Mouse (Mus musculus): ENCODE results near the gene Prrc2a. TPM values are rescaled to one million over a fixed set of nuclear protein-coding genes. Genes with fewer than 3 reads are reported as not detected.
A peak's percentile ranks its signal among the peaks of the same experiment; 100 is the strongest.

The Prrc2a gene
- total RNA-seq, 2 experiments from 2014 or later, result 102 to 118 TPM

DNA sequence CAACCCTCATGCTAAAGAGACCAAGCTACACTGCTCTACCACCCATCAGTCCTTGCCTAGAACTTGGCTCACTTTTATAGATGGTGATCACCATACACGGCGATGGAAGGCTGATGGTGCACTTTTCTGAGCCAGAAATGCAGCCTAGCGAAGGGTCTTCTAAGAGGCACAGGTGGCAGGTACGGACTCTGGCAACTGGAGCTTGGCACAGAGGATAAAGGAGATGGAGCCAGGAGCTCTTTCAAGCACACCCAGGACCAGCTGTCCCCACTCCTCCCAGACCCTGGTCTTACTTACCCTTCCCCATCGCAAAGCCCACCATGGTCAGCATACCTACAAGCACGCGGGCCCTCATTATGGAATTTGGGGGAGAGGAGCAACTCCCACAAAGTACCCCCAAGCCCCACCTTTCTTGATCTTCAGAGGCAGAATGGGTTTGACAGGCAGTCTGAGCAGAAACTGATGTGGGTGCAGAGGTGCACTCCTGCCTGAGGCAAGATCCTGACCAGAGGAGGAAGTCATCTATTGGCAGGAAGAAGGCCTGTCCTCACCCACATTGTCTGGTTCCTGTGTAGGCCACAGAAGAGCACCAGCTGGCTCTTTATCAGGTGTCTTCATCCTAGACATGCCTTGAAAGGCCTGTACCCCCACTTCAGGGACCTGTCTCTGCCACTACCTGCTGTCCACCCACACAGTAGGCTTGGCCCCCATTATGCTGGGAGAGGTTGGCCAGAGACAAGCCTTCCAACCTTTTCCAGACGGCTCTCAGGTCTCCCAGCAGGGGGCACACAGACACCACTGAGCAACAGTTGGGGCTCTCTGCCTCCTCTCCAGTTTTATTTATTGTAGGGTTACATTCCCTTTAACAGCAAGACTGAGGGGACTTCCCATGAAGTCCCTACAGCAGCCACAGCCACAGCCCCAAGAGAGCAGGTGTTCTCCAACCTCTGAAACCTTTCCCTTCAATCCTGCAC, 49.4 kb downstream of the Prrc2a start, which contains the start of gene Ly6g5b:
TSS of gene Ly6g5b (minus strand) at position 383 of the 974 bp plus-strand sequence.
- peak; percentile 31 for DNase-seq
- intact Hi-C loops (cut with DNase I; ENCODE audit: low total_unique reads), result no loop called here

DNA sequence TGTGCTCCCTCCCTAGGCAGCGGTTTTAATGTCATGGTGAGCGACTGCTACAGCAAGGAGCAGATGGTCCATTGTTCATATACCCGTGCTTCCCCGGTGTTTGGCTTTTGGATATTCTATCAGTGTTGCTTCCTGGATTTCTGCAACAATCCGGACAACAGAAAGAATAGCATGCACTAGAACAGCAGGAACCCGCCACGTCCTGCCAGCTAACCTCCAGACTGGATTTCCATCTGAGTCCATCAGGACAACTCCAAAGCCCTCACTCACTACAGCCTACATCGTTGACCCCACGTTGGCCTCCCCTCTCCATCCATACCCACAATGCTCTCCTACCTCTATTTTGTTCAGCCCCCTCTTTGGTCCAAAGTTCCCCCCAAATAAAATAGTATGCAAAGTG, 52.9 kb downstream of the Prrc2a start:
- intact Hi-C loops (cut with DNase I; ENCODE audit: low total_unique reads), result no loop called here

DNA sequence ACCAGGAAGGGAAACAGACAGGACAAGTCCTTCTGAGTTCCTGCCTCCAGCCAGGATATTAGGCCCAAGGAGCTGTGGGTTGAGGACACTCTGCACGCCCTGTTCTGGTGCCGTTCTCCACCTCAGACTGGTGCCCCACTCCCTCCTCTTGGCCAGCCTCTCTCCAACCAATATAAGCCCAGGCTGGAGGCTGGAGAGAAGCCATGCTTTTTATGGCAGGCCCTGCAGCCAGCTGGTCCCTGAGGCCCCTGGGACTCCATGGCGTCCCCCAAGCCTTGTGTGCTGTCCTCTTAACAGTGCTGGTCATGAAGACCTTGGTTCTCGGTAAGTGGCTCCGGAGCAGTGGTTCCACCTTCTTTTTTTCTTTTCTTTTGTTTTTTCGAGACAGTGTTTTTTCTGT, 56.6 kb downstream of the Prrc2a start, which contains the start of gene Ly6g5c:
TSS of gene Ly6g5c (plus strand) at position 183 of the 400 bp plus-strand sequence.
- intact Hi-C loops (cut with DNase I; ENCODE audit: low total_unique reads), result no loop called here
- DNase-seq, result no peak

More for the DNA sequence above, 52.9 kb downstream of the Prrc2a start:
- no peak for DNase-seq

DNA sequence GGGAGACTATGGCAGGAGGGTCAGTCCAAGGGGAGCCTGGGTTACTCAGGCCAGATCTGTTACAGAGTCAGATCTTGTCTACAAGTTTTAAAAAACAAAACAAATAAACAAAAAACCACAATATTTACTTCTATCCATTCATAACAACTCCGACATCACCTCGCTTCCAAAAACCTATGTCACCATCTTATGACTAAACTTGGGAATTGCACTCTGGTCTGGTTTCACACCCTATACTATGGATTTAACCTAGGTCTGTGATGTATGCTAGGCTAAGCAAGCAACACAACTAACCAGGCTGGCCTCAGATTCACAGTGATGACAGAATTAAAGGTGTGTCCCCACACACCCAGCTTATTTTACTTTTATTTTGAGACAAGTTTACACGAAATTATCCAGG, 58.2 kb downstream of the Prrc2a start:
- intact Hi-C loops (cut with DNase I; ENCODE audit: low total_unique reads), result no loop called here

DNA sequence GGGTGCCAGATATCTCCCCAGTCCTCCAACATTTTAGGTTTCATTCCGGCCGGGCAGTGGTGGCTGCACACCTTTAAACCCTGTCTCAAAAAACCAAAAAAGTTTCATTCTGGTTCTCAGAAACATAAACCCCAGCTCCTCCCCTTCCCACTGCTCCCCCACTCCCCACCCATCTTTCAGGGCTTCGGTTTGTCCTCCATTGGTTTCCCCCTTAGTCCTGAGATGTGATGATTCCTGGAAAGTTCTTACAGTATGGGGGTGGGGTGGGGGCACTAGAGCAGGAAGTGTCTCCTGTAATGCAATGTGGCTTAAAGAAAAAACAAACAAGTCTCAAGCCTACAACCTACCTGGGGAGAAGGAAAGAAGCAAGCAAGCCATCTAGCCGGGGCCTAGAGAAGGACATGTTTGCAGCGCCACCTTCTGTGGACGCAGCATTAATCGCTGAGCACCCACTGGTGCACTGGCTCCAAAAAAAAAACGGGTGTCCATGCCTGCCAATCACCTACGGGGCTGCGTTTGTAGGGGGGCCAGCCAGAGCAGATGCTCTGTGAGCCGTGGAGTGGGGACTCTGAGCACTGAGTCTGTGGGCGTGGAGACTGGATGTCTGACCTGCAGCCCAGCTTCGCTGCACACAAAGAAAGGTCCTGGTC, 58.8 kb downstream of the Prrc2a start:
- DNase-seq, result peak; percentile 35

More for the DNA sequence above, 58.2 kb downstream of the Prrc2a start:
- no peak for DNase-seq

DNA sequence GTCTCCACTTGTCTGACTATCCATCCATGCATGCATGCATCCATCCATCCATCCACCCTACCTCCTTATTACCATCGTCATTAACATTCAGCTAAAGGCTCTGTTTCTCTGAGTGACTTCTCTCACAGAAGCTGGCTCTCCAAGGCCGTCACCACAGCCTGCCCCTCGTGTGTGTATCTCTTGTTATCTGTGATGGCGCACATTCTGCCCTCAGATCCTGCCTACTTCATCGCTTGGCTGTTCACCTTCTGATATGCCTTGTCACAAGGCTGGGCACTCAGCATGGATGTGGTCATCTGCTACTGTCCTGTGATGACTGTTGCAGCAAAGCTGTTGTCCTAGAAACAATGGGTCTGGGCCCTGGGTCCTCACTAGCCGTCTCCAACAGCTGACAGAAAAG, 59.9 kb downstream of the Prrc2a start:
- intact Hi-C loops (cut with DNase I; ENCODE audit: low total_unique reads), result loop anchor here (5.0 kb wide), 1 partner anchor 87 kb away; the partner anchor contains the start of gene Vwa7

More for the DNA sequence above, 58.8 kb downstream of the Prrc2a start:
- intact Hi-C loops (cut with DNase I; ENCODE audit: low total_unique reads), result no loop called here

DNA sequence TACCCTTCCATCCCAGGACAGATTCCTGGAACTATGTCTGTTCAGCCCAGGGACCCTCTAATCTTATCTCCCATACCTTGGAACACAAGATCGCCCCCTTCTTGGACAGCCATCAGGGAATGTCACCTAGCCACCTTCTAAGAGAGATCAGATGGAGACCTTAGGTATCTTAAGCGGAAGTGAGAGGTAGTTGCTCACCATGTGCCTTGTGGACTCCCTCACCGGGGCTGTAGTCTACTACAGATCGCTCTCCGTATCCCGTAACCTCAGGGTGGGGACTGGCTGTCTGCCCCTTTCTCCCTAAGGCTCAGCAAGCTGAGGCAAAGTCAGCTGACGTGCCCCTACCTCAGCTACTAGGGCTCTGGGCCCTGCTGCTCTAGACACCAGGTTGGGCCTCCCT, 60.6 kb downstream of the Prrc2a start:
- no peak for DNase-seq
- intact Hi-C loops (cut with DNase I; ENCODE audit: low total_unique reads), result loop anchor here (5.0 kb wide), 1 partner anchor 87 kb away; the partner anchor contains the start of gene Vwa7

More for the DNA sequence above, 59.9 kb downstream of the Prrc2a start:
- no peak for DNase-seq

DNA sequence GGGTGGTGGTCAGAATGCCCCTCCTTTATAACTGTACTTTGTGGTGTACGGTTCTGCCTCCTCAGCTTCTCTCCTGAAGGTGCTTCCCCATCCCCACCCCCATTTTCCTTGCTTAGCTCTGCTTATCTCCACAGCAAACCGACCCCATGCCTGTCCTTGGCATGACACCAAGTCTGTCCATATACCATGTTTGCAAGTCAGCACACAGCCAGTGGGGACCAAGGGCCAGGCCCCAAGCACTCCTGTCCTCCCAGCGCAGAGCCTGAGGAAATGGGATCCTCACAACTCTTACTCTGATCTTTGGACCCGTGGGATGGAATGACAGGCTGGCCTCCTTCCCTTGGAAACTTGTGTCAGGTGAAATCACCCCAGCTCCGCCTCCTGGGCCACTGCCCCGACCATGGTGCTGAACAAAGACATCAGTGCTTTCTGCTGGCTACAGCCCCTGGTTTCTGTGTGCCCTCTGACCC, 61.4 kb downstream of the Prrc2a start:
- DNase-seq, result no peak
- intact Hi-C loops (cut with DNase I; ENCODE audit: low total_unique reads), result loop anchor here (5.0 kb wide), 1 partner anchor 86 kb away; the partner anchor contains the start of gene Vwa7

DNA sequence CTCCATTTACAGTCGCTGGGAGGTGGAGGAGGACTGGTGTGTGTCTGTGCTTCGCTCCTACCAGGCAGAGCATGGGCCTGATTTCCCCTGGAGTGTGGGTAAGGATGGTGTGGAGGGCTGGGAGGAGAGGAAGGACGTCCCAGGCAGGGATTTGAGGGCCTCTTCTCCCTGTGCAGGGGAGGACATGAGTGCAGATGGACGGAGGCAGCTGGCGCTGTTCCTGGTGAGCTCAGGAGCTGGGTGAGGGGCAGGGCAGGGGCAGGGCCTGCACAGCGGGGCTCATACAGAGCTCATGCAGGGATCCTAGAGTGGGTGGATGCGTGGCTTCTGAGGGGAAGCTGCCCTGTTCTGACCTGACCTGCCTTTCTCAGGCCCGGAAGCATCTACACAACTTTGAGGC, 62.4 kb downstream of the Prrc2a start:
- no peak for DNase-seq
- intact Hi-C loops (cut with DNase I; ENCODE audit: low total_unique reads), result loop anchor here (5.0 kb wide), 1 partner anchor 85 kb away; the partner anchor contains the start of gene Vwa7

DNA sequence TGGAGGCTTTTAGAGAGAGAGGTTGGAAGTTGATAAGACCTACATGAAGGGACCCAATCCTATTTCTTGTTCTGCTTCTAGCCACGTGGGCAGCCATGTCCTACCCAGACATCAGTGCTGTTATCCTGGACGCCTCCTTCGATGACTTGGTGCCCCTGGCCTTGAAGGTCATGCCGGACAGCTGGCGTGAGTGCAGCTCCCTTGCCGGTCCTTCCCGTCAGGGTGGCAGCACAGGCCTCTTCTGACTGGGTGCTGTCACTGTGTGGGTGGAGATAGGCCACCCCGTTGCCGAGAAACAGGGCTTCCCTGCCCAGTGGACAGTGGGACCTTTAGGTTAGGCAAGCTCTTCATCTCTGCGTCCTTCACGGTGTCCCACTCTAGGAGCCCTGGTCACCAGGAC, 63.5 kb downstream of the Prrc2a start:
- intact Hi-C loops (cut with DNase I; ENCODE audit: low total_unique reads), result loop anchor here (5.0 kb wide), 1 partner anchor 84 kb away; the partner anchor contains the start of gene Vwa7

DNA sequence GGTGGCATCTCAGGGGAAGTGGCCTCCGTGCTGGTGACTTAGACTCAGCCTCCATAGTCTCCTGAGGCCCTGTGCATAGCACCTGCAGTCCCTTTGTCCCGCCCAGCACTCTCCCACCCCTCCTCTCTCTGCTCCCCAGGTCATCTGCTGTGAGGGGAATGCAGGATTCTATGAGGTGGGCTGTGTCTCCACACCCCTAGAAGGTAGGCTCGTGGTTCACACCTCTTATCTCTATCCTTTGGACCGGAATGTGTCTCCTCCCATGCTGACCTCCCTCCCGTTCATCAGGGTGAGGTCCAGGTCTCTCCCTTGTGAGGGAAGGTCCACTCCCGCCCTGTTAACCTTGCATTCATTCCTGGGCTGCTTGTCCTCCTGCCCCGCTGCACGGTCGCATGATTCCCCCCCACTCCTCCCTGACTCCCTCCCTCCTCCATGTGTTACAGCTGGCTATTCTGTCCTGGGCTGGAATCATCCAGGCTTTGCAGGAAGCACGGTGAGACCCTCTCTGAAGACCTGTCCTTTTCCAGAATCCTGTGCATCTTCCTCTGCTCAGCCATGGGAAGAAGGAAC, 64.4 kb downstream of the Prrc2a start:
- DNase-seq, result no peak
- intact Hi-C loops (cut with DNase I; ENCODE audit: low total_unique reads), result loop anchor here (5.0 kb wide), 1 partner anchor 83 kb away; the partner anchor contains the start of gene Vwa7

More for the DNA sequence above, 63.5 kb downstream of the Prrc2a start:
- DNase-seq, result no peak

Small RNA genes lying within 50 kb of the gene (microRNA-seq; reads per million reads assigned to microRNA genes)
- gene Mir6973a, result 0 reads per million in 2 experiments
- 0 to 0.32 reads per million in 2 experiments for gene Mir6974

Other genes starting within 250 kb of the Prrc2a start
- gene Neu1, start 233.6 kb downstream of the Prrc2a start, total RNA-seq (2021), result 1 to 10 TPM; 8.0 to 8.3 TPM
- 1 to 10 TPM; 2.6 to 5.9 TPM for gene Hspa1b, start 205.7 kb downstream of the Prrc2a start, total RNA-seq (2021)
- gene Gm20481, start 195.0 kb downstream of the Prrc2a start, total RNA-seq (2021), result not detected
- 1 to 10 TPM; 3.8 to 6.8 TPM for gene Hspa1a, start 192.7 kb downstream of the Prrc2a start, total RNA-seq (2021)
- 10 to 100 TPM; 11.6 to 14.8 TPM for gene Hspa1l, start 192.2 kb downstream of the Prrc2a start, total RNA-seq (2021)
- gene Lsm2, start 183.0 kb downstream of the Prrc2a start, total RNA-seq (2021), result 10 to 100 TPM; 19.5 to 20.1 TPM
- 10 to 100 TPM; 26.8 to 29.2 TPM for gene Vars, start 163.9 kb downstream of the Prrc2a start, total RNA-seq (2021)
- gene Vwa7, start 148.3 kb downstream of the Prrc2a start, total RNA-seq (2021), result 1 to 10 TPM; 3.7 to 3.9 TPM
- gene Sapcd1, start 136.9 kb downstream of the Prrc2a start, total RNA-seq (2021), result 1 to 10 TPM in 1 of 2 experiments, under 1 TPM in 1; 0.38 to 1.5 TPM
- gene Msh5, start 118.2 kb downstream of the Prrc2a start, total RNA-seq (2021), result under 1 TPM; 0.84 to 0.94 TPM
- gene Clic1, start 114.9 kb downstream of the Prrc2a start, total RNA-seq (2021), result 10 to 100 TPM; 28.3 to 32.5 TPM
- 10 to 100 TPM; 23.4 to 32.2 TPM for gene Ddah2, start 105.9 kb downstream of the Prrc2a start, total RNA-seq (2021)
- gene Ly6g6c, start 99.5 kb downstream of the Prrc2a start, total RNA-seq (2021), result not detected
- not detected for gene Mpig6b, start 98.7 kb downstream of the Prrc2a start, total RNA-seq (2021)
- gene Ly6g6e, start 88.0 kb downstream of the Prrc2a start, total RNA-seq (2021), result not detected
- gene Ly6g6d, start 86.8 kb downstream of the Prrc2a start, total RNA-seq (2021), result under 1 TPM; 0.64 TPM
- gene Ly6g6f, start 79.3 kb downstream of the Prrc2a start, total RNA-seq (2021), result not detected
- 10 to 100 TPM; 52.8 to 58.5 TPM for gene Abhd16a, start 75.6 kb downstream of the Prrc2a start, total RNA-seq (2021)
- not detected for gene Ly6g5c, start 56.6 kb downstream of the Prrc2a start, total RNA-seq (2021)
- gene Ly6g5b, start 49.5 kb downstream of the Prrc2a start, total RNA-seq (2021), result under 1 TPM; 0.27 to 0.37 TPM
- gene Gpank1, start 43.4 kb downstream of the Prrc2a start, total RNA-seq (2021), result 1 to 10 TPM; 7.0 to 7.9 TPM
- gene Csnk2b, start 42.8 kb downstream of the Prrc2a start, total RNA-seq (2021), result 100 to 1,000 TPM; 156 to 166 TPM
- 10 to 100 TPM; 14.4 to 16.1 TPM for gene D17H6S53E, start 38.5 kb downstream of the Prrc2a start, total RNA-seq (2021)
- gene Apom, start 32.8 kb downstream of the Prrc2a start, total RNA-seq (2021), result not detected
- gene Bag6, start 29.7 kb downstream of the Prrc2a start, total RNA-seq (2021), result 100 to 1,000 TPM; 193 to 200 TPM
- gene Aif1, start 11.2 kb upstream of the Prrc2a start, total RNA-seq (2021), result under 1 TPM; 0.71 to 0.90 TPM
- 1 to 10 TPM; 1.5 to 2.8 TPM for gene Lst1, start 23.5 kb upstream of the Prrc2a start, total RNA-seq (2021)
- gene Ltb, start 29.5 kb upstream of the Prrc2a start, total RNA-seq (2021), result under 1 TPM in 1 of 2 experiments, not detected in 1; 0.31 TPM
- gene Tnf, start 37.1 kb upstream of the Prrc2a start, total RNA-seq (2021), result under 1 TPM; 0.24 to 0.68 TPM
- gene Lta, start 40.5 kb upstream of the Prrc2a start, total RNA-seq (2021), result under 1 TPM; 0.42 to 0.78 TPM
- gene Gm16181, start 55.9 kb upstream of the Prrc2a start, total RNA-seq (2021), result not detected
- gene Atp6v1g2, start 68.8 kb upstream of the Prrc2a start, total RNA-seq (2021), result 1 to 10 TPM; 2.3 to 2.7 TPM
- 1 to 10 TPM; 7.6 to 7.9 TPM for gene Nfkbil1, start 70.9 kb upstream of the Prrc2a start, total RNA-seq (2021)
- 100 to 1,000 TPM in 1 of 2 experiments, 10 to 100 TPM in 1; 85.3 to 103 TPM for gene Ddx39b, start 76.8 kb upstream of the Prrc2a start, total RNA-seq (2021)
- gene H2-D1, start 97.8 kb upstream of the Prrc2a start, total RNA-seq (2021), result 10 to 100 TPM; 34.3 to 40.7 TPM
- under 1 TPM; 0.18 to 0.47 TPM for gene H2-Q1, start 155.5 kb upstream of the Prrc2a start, total RNA-seq (2021)
- gene H2-Q2, start 177.3 kb upstream of the Prrc2a start, total RNA-seq (2021), result under 1 TPM; 0.33 to 0.58 TPM
- gene H2-Q4, start 214.7 kb upstream of the Prrc2a start, total RNA-seq (2021), result 1 to 10 TPM; 3.0 to 4.1 TPM

Measured in gastrocnemius, postnatal 14 days (tissue).